ENCODE assay signal across 8 mouse cellular contexts in the genomic region with DNA sequence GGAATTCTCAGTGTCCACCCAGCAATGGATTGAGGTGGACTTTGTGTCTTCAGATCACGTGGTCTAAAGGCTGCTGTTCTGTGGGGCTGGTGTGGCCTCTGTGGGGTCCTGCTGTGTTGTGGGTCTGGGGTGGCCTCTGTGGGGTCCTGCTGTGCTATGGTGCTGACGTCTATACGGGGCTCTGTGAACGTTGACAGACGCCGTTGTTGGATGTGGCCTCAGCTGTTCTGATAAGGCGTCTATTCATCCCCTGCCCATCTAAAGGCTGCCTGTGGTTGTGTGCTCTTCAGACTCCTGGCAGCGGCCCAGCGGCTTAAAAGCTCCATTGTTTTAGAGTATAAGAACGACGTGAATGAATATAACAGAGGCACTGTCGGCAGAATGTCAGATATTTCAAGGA. TPM values are rescaled to one million over a fixed set of nuclear protein-coding genes. Genes with fewer than 3 reads are reported as not detected.
DNase-seq lines count a peak whose midpoint lies in the region; ATAC-seq and TF ChIP-seq lines count a peak whose summit lies in the region.

No protein-coding gene starts in this region.

- TF ChIP-seq CTCF in thymus, adult 2 months (IDR thresholded peaks at IDR 0.05; ENCODE audit: borderline replicate concordance, control insufficient read depth, extremely low read depth, insufficient read depth, low read length, poor library complexity): no peak

- peaks cover 9% of the 10 kb centered on the region; the same call in 1 of the 2 replicates for H3K36me3 ChIP-seq in intestine, embryonic 16.5 days (ENCODE audit: control insufficient read depth, insufficient read depth, low read length)
- H3K36me3 ChIP-seq in stomach, embryonic 16.5 days (ENCODE audit: control insufficient read depth, insufficient read depth, low read length): no peaks in the 10 kb centered on the region; the same call in none of the 2 replicates
- no peaks in the 10 kb centered on the region for H3K36me3 ChIP-seq in thymus, adult 2 months (ENCODE audit: control insufficient read depth, insufficient read depth, low read length)

- no peaks in the 10 kb centered on the region for H3K9me3 ChIP-seq in intestine, embryonic 16.5 days (ENCODE audit: control insufficient read depth, low read length)
- H3K9me3 ChIP-seq in stomach, embryonic 16.5 days (replicated peaks; ENCODE audit: control insufficient read depth, low read length): no peaks in the 10 kb centered on the region

- peak; percentile 46; the same call in 1 of the 2 replicates for ATAC-seq in intestine, embryonic 16.5 days
- ATAC-seq in stomach, embryonic 16.5 days (ENCODE audit: insufficient read depth, low FRiP score): peak; percentile 74

- H3K4me2 ChIP-seq in intestine, embryonic 16.5 days (ENCODE audit: low read depth, low read length): no peak overlapping the region
- no peak overlapping the region for H3K4me2 ChIP-seq in stomach, embryonic 16.5 days (ENCODE audit: low read depth, low read length)

- peak; percentile 22 for DNase-seq in embryo, embryonic 11 days
- no peak for DNase-seq in embryo, embryonic 9.5 days (ENCODE audit: extremely low spot score)
- peak; percentile 72 to 77 for DNase-seq in right cerebral cortex, postnatal 10 days (ENCODE audit: low spot score in 2 of 2)
- DNase-seq in right cerebral cortex, postnatal 25 days: no peak
- no peak for DNase-seq in thymus, adult 2 months
- DNase-seq in cerebellum, adult 11-12 months: no peak

- no peak for TF ChIP-seq POLR2A in thymus, adult 2 months (IDR thresholded peaks at IDR 0.05; ENCODE audit: control insufficient read depth, extremely low read depth, insufficient read depth, low read length, poor library complexity)

- 65% methylated on average over 12 of the region's 12 CpGs for WGBS in intestine, embryonic 16.5 days
- 46% methylated on average over 12 of the region's 12 CpGs for WGBS in stomach, embryonic 16.5 days
- WGBS in thymus, adult 2 months: 88% methylated on average over 12 of the region's 12 CpGs

- no peak overlapping the region for H3K4me3 ChIP-seq in intestine, embryonic 16.5 days (ENCODE audit: low read length)
- no peak overlapping the region for H3K4me3 ChIP-seq in stomach, embryonic 16.5 days (replicated peaks; ENCODE audit: low read length)
- H3K4me3 ChIP-seq in thymus, adult 2 months (ENCODE audit: control insufficient read depth, insufficient read depth, low read length): no peak overlapping the region

- H3K27ac ChIP-seq in intestine, embryonic 16.5 days (ENCODE audit: low read length): no peak overlapping the region
- no peak overlapping the region for H3K27ac ChIP-seq in stomach, embryonic 16.5 days (ENCODE audit: low read length)
- H3K27ac ChIP-seq in thymus, adult 2 months (ENCODE audit: control insufficient read depth, insufficient read depth, low read length): no peak overlapping the region

- H3K9ac ChIP-seq in intestine, embryonic 16.5 days (ENCODE audit: low read depth, low read length): no peak overlapping the region
- H3K9ac ChIP-seq in stomach, embryonic 16.5 days (ENCODE audit: low read length): no peak overlapping the region

- no peaks in the 10 kb centered on the region for H3K4me1 ChIP-seq in intestine, embryonic 16.5 days (ENCODE audit: control insufficient read depth, insufficient read depth, low read length)
- H3K4me1 ChIP-seq in stomach, embryonic 16.5 days (ENCODE audit: control insufficient read depth, insufficient read depth, low read length): no peaks in the 10 kb centered on the region
- H3K4me1 ChIP-seq in thymus, adult 2 months (replicated peaks; ENCODE audit: control insufficient read depth, insufficient read depth, low read length): no peaks in the 10 kb centered on the region

- H3K27me3 ChIP-seq in intestine, embryonic 16.5 days (replicated peaks; ENCODE audit: control insufficient read depth, insufficient read depth, low read length): no peaks in the 10 kb centered on the region
- H3K27me3 ChIP-seq in stomach, embryonic 16.5 days (ENCODE audit: control insufficient read depth, insufficient read depth, low read length): no peaks in the 10 kb centered on the region
- no peaks in the 10 kb centered on the region for H3K27me3 ChIP-seq in thymus, adult 2 months (ENCODE audit: control insufficient read depth, insufficient read depth, low read length)

RNA-seq across cellular contexts. Expression of gene Rap2a, which starts 29.3 kb away (rescaled TPM):
- 5.5 and 5.6 TPM in 2 replicates for polyA plus RNA-seq in intestine, embryonic 16.5 days (2015; fragmentation: Nextera tagmentation; extraction: Ambion mirVana)
- polyA plus RNA-seq in stomach, embryonic 16.5 days (2015; fragmentation: Nextera tagmentation; extraction: Ambion mirVana): 7.8 and 7.9 TPM in 2 replicates
- 8.6 and 9.8 TPM in 2 replicates for polyA plus RNA-seq in thymus, adult 2 months (2012; rRNA removed)

Comparison
In these comparisons a context has a peak if more than half of its experiments do, and no peak if none do; other contexts are left out.
1. DNase-seq: peak in embryo, embryonic 11 days (single experiment) and right cerebral cortex, postnatal 10 days (2 of 2); none in embryo, embryonic 9.5 days (single experiment), right cerebral cortex, postnatal 25 days (single experiment), thymus, adult 2 months (single experiment) and cerebellum, adult 11-12 months (single experiment).